Mouse (Mus musculus): ENCODE results near the gene Dcaf8. TPM values are rescaled to one million over a fixed set of nuclear protein-coding genes. Genes with fewer than 3 reads are reported as not detected.

Dcaf8 gene
- total RNA-seq, 2 experiments from 2014 or later: 71.9 to 75.8 TPM

GRCm38 (mm10) chr1:172143570-172143969 lies 4.3 kb upstream of the Dcaf8 start:
- intact Hi-C loops (cut with DNase I): no loop called here
- DNase-seq: peak; percentile 27

GRCm38 (mm10) chr1:172148279-172148954 lies 533 bp downstream of the Dcaf8 start:
- intact Hi-C loops (cut with DNase I): no loop called here
- peak; percentile 32 for DNase-seq

GRCm38 (mm10) chr1:172148955-172149815 lies 1.3 kb downstream of the Dcaf8 start:
- intact Hi-C loops (cut with DNase I): no loop called here
- no peak for DNase-seq

- intact Hi-C loops (cut with DNase I): no loop called here
- DNase-seq: no peak
These were observed 6.7 kb downstream of the Dcaf8 start for GRCm38 (mm10) chr1:172154536-172154935.

GRCm38 (mm10) chr1:172155518-172155917 lies 7.6 kb downstream of the Dcaf8 start:
- intact Hi-C loops (cut with DNase I): no loop called here
- DNase-seq: no peak

- intact Hi-C loops (cut with DNase I): loop anchor here (5.0 kb wide), 1 partner anchor 152 kb away; no protein-coding TSS in a partner anchor
- no peak for DNase-seq
These were observed 12.1 kb downstream of the Dcaf8 start for GRCm38 (mm10) chr1:172159970-172160369.

GRCm38 (mm10) chr1:172160508-172160907 lies 12.6 kb downstream of the Dcaf8 start:
- intact Hi-C loops (cut with DNase I): loop anchor here (5.0 kb wide), 1 partner anchor 152 kb away; no protein-coding TSS in a partner anchor
- no peak for DNase-seq

GRCm38 (mm10) chr1:172162009-172162408 lies 14.1 kb downstream of the Dcaf8 start:
- intact Hi-C loops (cut with DNase I): loop anchor here (5.0 kb wide), 1 partner anchor 150 kb away; no protein-coding TSS in a partner anchor
- peak; percentile 21 for DNase-seq

- no peak for DNase-seq
- intact Hi-C loops (cut with DNase I): loop anchor here (5.0 kb wide), 1 partner anchor 149 kb away; no protein-coding TSS in a partner anchor
These were observed 15.1 kb downstream of the Dcaf8 start for GRCm38 (mm10) chr1:172162959-172163358.

GRCm38 (mm10) chr1:172167911-172168310 lies 20.0 kb downstream of the Dcaf8 start:
- DNase-seq: no peak

GRCm38 (mm10) chr1:172169809-172170208 lies 21.9 kb downstream of the Dcaf8 start:
- no peak for DNase-seq
- intact Hi-C loops (cut with DNase I): no loop called here

More at GRCm38 (mm10) chr1:172167911-172168310, 20.0 kb downstream of the Dcaf8 start:
- intact Hi-C loops (cut with DNase I): no loop called here

GRCm38 (mm10) chr1:172172381-172172780 lies 24.5 kb downstream of the Dcaf8 start:
- intact Hi-C loops (cut with DNase I): no loop called here
- no peak for DNase-seq

GRCm38 (mm10) chr1:172173181-172173580 lies 25.3 kb downstream of the Dcaf8 start:
- intact Hi-C loops (cut with DNase I): no loop called here
- DNase-seq: no peak

- intact Hi-C loops (cut with DNase I): no loop called here
- no peak for DNase-seq
These were observed 29.9 kb downstream of the Dcaf8 start for GRCm38 (mm10) chr1:172177791-172178190.

GRCm38 (mm10) chr1:172179102-172179501 lies 31.2 kb downstream of the Dcaf8 start:
- intact Hi-C loops (cut with DNase I): no loop called here

GRCm38 (mm10) chr1:172180881-172181280 lies 33.0 kb downstream of the Dcaf8 start:
- intact Hi-C loops (cut with DNase I): no loop called here

More at GRCm38 (mm10) chr1:172179102-172179501, 31.2 kb downstream of the Dcaf8 start:
- DNase-seq: no peak

GRCm38 (mm10) chr1:172181777-172182176 lies 33.9 kb downstream of the Dcaf8 start:
- DNase-seq: no peak
- intact Hi-C loops (cut with DNase I): no loop called here

More at GRCm38 (mm10) chr1:172180881-172181280, 33.0 kb downstream of the Dcaf8 start:
- no peak for DNase-seq

- intact Hi-C loops (cut with DNase I): no loop called here
- no peak for DNase-seq
These were observed 35.2 kb downstream of the Dcaf8 start for GRCm38 (mm10) chr1:172183056-172183455.

GRCm38 (mm10) chr1:172183915-172184314 lies 36.0 kb downstream of the Dcaf8 start:
- no peak for DNase-seq
- intact Hi-C loops (cut with DNase I): no loop called here

GRCm38 (mm10) chr1:172186401-172187289 lies 38.8 kb downstream of the Dcaf8 start:
- intact Hi-C loops (cut with DNase I): no loop called here

More at GRCm38 (mm10) chr1:172186401-172187289, 38.8 kb downstream of the Dcaf8 start:
- DNase-seq: no peak
